Mouse (Mus musculus) left cerebral cortex, adult 2 months (tissue): ENCODE results near the gene Ldb2. TPM values are rescaled to one million over a fixed set of nuclear protein-coding genes. Genes with fewer than 3 reads are reported as not detected.

ENCODE experiments used
- DNase-seq, 2 experiments: peaks; one replicate each; pipeline ENCODE4 v3.0.0; 2021 to 2022; ENCODE audit warnings: low spot score in 2 of 2, mixed read lengths in 1 of 2; ENCODE audit errors: extremely low spot score in 1 of 2
- H3K27ac ChIP-seq: fragments of 200-600 bp; 2 replicates; pipeline ENCODE4 v1.8.1; 2022
- H3K4me3 ChIP-seq: fragments of 200-600 bp; 2 replicates; pipeline ENCODE4 v1.8.1; 2022
- CTCF ChIP-seq: fragments of 200-600 bp; IDR thresholded peaks from 2 replicates; pipeline ENCODE4 v1.8.1; 2022; ENCODE audit warnings: antibody characterized with exemption, mild to moderate bottlenecking, moderate library complexity
- intact Hi-C: fragments of 180-260 bp; cut with DNase I; formaldehyde crosslinking; loops from one replicate; pipeline ENCODE4 v1.15.1; 2025
- total RNA-seq, 2 experiments: library from RNA; stranded (reverse); gene quantifications; 2 replicates each; pipeline ENCODE4 v1.2.3; 2021

The Ldb2 gene
- total RNA-seq, 2 experiments from 2014 or later: 52.5 to 60.4 TPM

- Histone ChIP-seq H3K4me3 (no peak overlapping the region), H3K27ac (no peak overlapping the region)
- intact Hi-C loops: no loop called here
- TF ChIP-seq CTCF: no peak
- DNase-seq: no peak
Observed at GRCm38 (mm10) chr5:44629034-44629625, 170.3 kb downstream of the Ldb2 start.

GRCm38 (mm10) chr5:44627487-44627886, 172.0 kb downstream of the Ldb2 start:
- no peak for TF ChIP-seq CTCF
- intact Hi-C loops: no loop called here
- no peak overlapping the region for H3K27ac ChIP-seq
- DNase-seq: no peak
- no peak overlapping the region for H3K4me3 ChIP-seq

DNA sequence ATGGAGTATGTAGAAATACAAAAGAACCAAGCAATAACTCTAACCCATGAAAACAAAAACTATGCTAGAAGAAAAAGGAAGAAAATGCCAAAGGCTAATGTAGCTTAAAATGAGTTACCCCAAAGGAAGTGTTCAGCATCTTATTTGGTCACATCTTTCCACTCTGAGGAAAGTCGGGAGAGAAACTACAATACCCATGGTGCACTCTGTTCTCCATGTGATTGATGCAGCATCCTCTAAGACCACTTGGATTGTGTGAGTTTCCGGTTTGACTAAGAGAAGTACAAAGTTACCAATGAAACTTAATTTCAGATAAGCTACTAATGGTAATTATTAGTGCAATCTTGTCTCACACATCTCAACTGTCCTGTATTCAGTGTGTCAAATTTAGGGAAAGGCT, 172.6 kb downstream of the Ldb2 start:
- intact Hi-C loops: no loop called here
- Histone ChIP-seq H3K27ac (no peak overlapping the region), H3K4me3 (no peak overlapping the region)
- no peak for DNase-seq
- no peak for TF ChIP-seq CTCF

DNA sequence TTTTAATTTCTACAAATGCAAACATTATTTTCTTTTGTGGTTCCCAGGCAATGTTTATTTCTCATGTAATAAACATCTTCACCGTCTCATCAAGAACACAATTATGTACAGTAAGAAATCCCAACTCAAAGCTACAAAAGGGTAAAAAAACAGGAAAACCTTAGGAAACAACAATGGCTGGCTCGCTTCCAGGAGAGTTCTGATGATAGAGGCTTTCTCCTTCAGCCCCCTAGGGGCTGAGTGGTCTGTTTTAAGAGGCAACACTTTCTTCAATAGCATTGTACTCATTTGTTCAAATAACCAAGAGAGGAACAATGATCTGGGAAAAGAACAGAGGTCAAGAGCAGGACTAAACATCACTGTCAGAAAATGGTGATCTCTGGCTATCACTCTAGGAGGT, 173.4 kb downstream of the Ldb2 start:
- intact Hi-C loops: no loop called here
- Histone ChIP-seq H3K4me3 (no peak overlapping the region), H3K27ac (no peak overlapping the region)
- no peak; the same call in 1 of the 2 replicates for TF ChIP-seq CTCF
- DNase-seq: no peak

DNA sequence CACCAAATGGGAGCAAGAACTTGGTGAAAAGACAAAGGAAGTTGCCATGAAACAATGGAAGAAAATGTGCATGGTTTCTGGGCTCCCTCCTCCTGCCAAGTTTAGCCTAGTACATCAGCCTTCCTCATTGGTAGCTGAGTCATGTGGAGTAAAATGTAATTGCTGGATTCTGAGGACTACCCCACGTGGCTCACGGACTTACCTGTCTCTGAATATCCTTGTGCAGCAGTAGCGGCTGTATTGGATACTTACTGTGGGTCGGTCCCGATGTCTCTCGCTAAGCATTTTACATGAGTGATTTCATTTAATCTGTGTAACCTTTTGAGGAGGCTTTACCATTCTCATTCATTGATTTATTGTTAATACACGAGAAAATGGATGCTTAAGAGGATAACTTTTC, 183.8 kb downstream of the Ldb2 start:
- intact Hi-C loops: no loop called here
- no peak overlapping the region for H3K27ac ChIP-seq
- no peak for DNase-seq
- no peak for TF ChIP-seq CTCF
- no peak overlapping the region for H3K4me3 ChIP-seq

GRCm38 (mm10) chr5:44608901-44609300, 190.6 kb downstream of the Ldb2 start:
- intact Hi-C loops: no loop called here
- Histone ChIP-seq H3K27ac (no peak overlapping the region), H3K4me3 (no peak overlapping the region)
- no peak for DNase-seq
- TF ChIP-seq CTCF: no peak

DNA sequence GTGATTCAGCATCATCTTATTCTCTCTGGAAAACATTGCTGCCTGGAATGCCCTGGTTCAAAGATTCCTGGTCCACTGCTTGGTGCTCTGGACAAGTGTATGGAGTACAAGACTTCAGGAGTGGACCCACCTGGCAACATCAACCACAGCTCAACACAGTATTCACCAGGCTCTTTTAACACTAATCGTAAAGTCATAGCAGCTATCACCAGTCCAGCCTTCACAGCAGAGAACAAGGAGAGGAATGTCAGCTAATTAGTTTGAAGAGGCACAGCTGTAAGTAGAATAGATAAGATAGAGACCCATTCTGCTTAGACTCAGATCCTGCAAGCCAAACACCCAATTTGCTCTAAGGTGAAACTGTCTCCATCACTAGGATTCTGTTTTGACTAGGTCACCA, 198.1 kb downstream of the Ldb2 start:
- Histone ChIP-seq H3K4me3 (no peak overlapping the region), H3K27ac (no peak overlapping the region)
- intact Hi-C loops: no loop called here
- DNase-seq: no peak
- TF ChIP-seq CTCF: no peak

DNA sequence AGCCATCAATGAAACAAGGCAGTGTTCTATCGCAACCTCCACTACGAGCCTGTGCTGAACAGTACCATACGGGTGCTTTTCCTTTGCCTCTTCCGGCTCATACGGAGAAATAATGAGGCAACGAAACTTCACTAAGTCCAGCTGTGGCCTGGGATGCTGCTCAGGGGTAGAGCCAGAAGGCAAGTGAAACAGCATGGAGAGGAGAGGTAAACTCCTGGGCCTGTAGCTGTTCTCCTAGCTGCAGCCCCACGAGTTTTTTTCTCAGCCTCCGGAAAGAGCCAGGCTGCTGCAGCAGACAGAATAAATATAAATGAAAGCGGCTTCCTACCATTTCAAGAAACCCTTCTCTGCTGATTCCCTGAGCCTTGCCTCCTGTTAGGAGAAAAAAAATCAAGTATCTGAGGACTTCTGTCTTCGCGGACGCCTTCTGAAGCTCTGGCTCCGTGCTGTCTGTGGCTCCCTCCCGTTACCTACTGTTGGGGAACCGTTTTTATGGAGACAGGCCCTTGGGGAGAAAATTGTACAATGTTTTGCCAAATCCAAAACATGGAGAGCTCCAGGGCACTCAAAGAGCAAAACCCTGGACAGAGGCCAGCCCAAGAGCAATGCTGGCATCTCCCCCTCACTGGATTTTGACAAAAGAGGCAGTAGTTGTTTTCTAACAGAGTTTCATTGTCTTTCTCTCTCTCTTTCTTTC, 205.8 kb downstream of the Ldb2 start:
- TF ChIP-seq CTCF: no peak
- DNase-seq: peak; percentile 15 to 21
- peak overlapping the region; percentile 81 for H3K27ac ChIP-seq
- intact Hi-C loops: no loop called here
- 0 out of 2 replicates have a peak overlapping the region, but pooled peaks have one; percentile 4 for H3K4me3 ChIP-seq

DNA sequence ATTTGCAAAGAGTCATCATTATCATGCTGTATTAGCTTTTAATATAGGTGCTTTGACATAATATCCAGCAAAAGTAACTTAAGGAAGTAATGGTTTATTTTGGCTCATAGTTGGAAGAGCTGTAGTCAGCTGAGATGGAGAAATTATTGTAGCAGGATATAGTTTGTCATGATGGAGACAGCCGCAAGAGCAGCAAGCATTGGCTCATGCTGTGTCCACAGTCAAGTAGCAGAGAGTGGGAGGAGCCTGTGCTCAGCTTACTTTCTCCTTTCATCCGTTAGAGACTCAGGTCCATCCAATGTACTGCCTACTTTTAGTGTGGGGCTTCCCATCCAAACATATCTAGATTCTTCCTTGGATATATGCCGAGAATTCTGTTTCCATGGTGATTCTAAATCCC, 208.7 kb downstream of the Ldb2 start:
- no peak for TF ChIP-seq CTCF
- no peak for DNase-seq
- H3K4me3 ChIP-seq: no peak overlapping the region
- intact Hi-C loops: no loop called here
- no peak overlapping the region for H3K27ac ChIP-seq

- Histone ChIP-seq H3K27ac (no peak overlapping the region), H3K4me3 (no peak overlapping the region)
- DNase-seq: no peak
- TF ChIP-seq CTCF: no peak
- intact Hi-C loops: no loop called here
Observed at GRCm38 (mm10) chr5:44589318-44589717, 210.2 kb downstream of the Ldb2 start.

DNA sequence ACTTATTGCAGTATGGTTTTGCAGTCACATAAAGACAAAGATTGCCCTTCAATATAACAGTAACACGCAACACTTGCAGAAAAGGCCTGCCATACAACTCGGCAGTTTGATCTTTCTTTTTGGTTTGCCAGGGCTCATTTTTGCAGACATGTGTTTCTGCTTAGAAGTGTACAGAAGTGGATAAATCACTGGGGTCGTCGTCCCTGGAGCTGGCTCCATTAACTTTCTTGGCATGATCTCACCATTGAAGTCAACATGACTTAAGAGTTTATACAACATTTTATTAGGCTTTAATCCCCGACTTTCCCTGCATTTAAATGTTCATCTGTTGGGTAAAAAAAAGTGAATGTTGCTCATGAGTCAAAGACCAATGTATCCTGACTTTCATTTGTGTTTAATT, 212.9 kb downstream of the Ldb2 start:
- intact Hi-C loops: no loop called here
- no peak overlapping the region for H3K27ac ChIP-seq
- DNase-seq: no peak
- TF ChIP-seq CTCF: no peak
- no peak overlapping the region for H3K4me3 ChIP-seq

- TF ChIP-seq CTCF: no peak
- H3K4me3 ChIP-seq: no peak overlapping the region
- H3K27ac ChIP-seq: no peak overlapping the region
- no peak for DNase-seq
- intact Hi-C loops: no loop called here
Observed at GRCm38 (mm10) chr5:44579899-44580459, 219.5 kb downstream of the Ldb2 start.
